30 mouse cellular contexts compared by ENCODE assay signal in genomic region chr14:25852121-25852561, GRCm38 (mm10). TPM values are rescaled to one million over a fixed set of nuclear protein-coding genes. Genes with fewer than 3 reads are reported as not detected.
DNase-seq lines count a peak whose midpoint lies in the region; ATAC-seq lines count a peak whose summit lies in the region.
"Had no signal": no experiment of that assay in that cellular context is flagged by ENCODE, and none has a peak within 500 bp of the region (broad histone marks: within the 10 kb centered on the region; RNA-seq: fewer than 3 reads in every experiment).

No protein-coding gene starts in this region.

- no peak for DNase-seq in frontal cortex, postnatal 25 days (ENCODE audit: low spot score in 2 of 2)
- DNase-seq in layer of hippocampus, adult 18-20 months (ENCODE audit: low spot score in 2 of 2), result peak; percentile 63 to 87
- no peak for DNase-seq in layer of hippocampus, adult 9-10 months (ENCODE audit: low spot score)
- peak; percentile 77 for DNase-seq in layer of hippocampus, adult 9-11 months
- no peak for DNase-seq in kidney, postnatal 36 days
- DNase-seq: adrenal gland, postnatal 14 days; cerebellum, adult 11 months; cerebellum, postnatal 14 days; embryo, embryonic 11 days; forebrain, postnatal 0 days; gastrocnemius, postnatal 25 days; heart, postnatal 10 days; kidney, adult 8-10 months; kidney, postnatal 14 days; lung, adult 2 months; lung, postnatal 4 days; thymus, adult 18-20 months had no signal

- ATAC-seq in frontal cortex, adult (ENCODE audit: low TSS enrichment), result peak; percentile 68
- no peak for ATAC-seq in megakaryocyte, adult 5-6 weeks (ENCODE audit: poor library complexity, severe bottlenecking)
- ATAC-seq: CD4-positive, CD25-positive, alpha-beta regulatory T cell, adult 4 months; forebrain, postnatal 0 days; liver, embryonic 12.5 days had no signal

- H3K9me3 ChIP-seq in megakaryocyte, embryonic 14.5 days, result no peaks in the 10 kb centered on the region
- H3K9me3 ChIP-seq: G1E; hindbrain, embryonic 12.5 days; liver, embryonic 12.5 days; midbrain, embryonic 12.5 days had no signal

- H3K27me3 ChIP-seq in megakaryocyte, embryonic 14.5 days (replicated peaks), result no peaks in the 10 kb centered on the region
- H3K27me3 ChIP-seq: hindbrain, embryonic 12.5 days; liver, embryonic 12.5 days had no signal

- H3K36me3 ChIP-seq in megakaryocyte, embryonic 14.5 days (replicated peaks; ENCODE audit: low read length), result peaks cover 34% of the 10 kb centered on the region
- H3K36me3 ChIP-seq: hindbrain, embryonic 12.5 days; liver, embryonic 12.5 days; midbrain, embryonic 12.5 days had no signal

- H3K4me1 ChIP-seq in megakaryocyte, embryonic 14.5 days, result peaks cover 95% of the 10 kb centered on the region

- H3K4me3 ChIP-seq in megakaryocyte, embryonic 14.5 days (replicated peaks), result peak overlapping the region; percentile 56
- H3K4me3 ChIP-seq: hindbrain, embryonic 12.5 days; liver, embryonic 12.5 days; midbrain, embryonic 12.5 days had no signal

RNA-seq across cellular contexts. Expression of gene Anxa11, which starts 10.2 kb away (rescaled TPM):
- 10 to 100 TPM; 78.6 to 84.7 TPM for total RNA-seq in layer of hippocampus, adult 18-20 months (2021)
- 67.6 and 164 TPM in 2 replicates for polyA plus RNA-seq in megakaryocyte, embryonic 14.5 days (2012; ENCODE audit: insufficient read depth, low replicate concordance)
- 91.2 and 103 TPM in 2 replicates for total RNA-seq in megakaryocyte, adult 5-6 weeks (2015)
- total RNA-seq in megakaryocyte, adult 5-6 weeks (2017), result 21.2 and 38.7 TPM in 2 replicates

RNA-seq across cellular contexts. Expression of gene Plac9a, which starts 50.8 kb away (rescaled TPM):
- total RNA-seq in layer of hippocampus, adult 18-20 months (2021), result not detected
- polyA plus RNA-seq in megakaryocyte, embryonic 14.5 days (2012; ENCODE audit: insufficient read depth, low replicate concordance), result not detected in 2 replicates
- total RNA-seq in megakaryocyte, adult 5-6 weeks (2015), result not detected in 2 replicates
- not detected in 2 replicates for total RNA-seq in megakaryocyte, adult 5-6 weeks (2017)
- total RNA-seq: forebrain, postnatal 0 days; G1E; monocyte, adult 5-6 weeks had no signal
- polyA plus RNA-seq: CD4-positive, CD25-positive, alpha-beta regulatory T cell, adult 4 months; embryonic facial prominence, embryonic 14.5 days; forebrain, postnatal 0 days; G1E; hindbrain, embryonic 12.5 days; limb, embryonic 11.5 days; liver, embryonic 12.5 days; midbrain, embryonic 12.5 days; neural tube, embryonic 11.5 days; small intestine, adult 2 months had no signal

Comparison
In these comparisons a context has a peak if more than half of its experiments do, and no peak if none do; other contexts are left out.
1. DNase-seq: peak in layer of hippocampus, adult 18-20 months (2 of 2) and layer of hippocampus, adult 9-11 months (single experiment); none in frontal cortex, postnatal 25 days (0 of 2), layer of hippocampus, adult 9-10 months (single experiment) and kidney, postnatal 36 days (0 of 2).